Mouse (Mus musculus) midbrain, embryonic 13.5 days (tissue): Measurements from ENCODE around the gene Dennd1a. TPM values are rescaled to one million over a fixed set of nuclear protein-coding genes. Genes with fewer than 3 reads are reported as not detected.

Source experiments
- ATAC-seq: fragments of 200-750 bp; cut with Nextera tagmentation; 2 replicates; pipeline ENCODE4 v1.8.0; 2017; ENCODE audit warnings: mild to moderate bottlenecking, moderate TSS enrichment, moderate library complexity
- H3K27ac ChIP-seq: fragments of 300-500 bp; sonication (generic); 2 replicates; pipeline ENCODE4 v1.5.1; 2015; ENCODE audit warnings: inconsistent platforms, mild to moderate bottlenecking, moderate library complexity
- H3K27me3 ChIP-seq: fragments of 300-500 bp; sonication (generic); 2 replicates; pipeline ENCODE4 v1.6.1; 2015; ENCODE audit warnings: mild to moderate bottlenecking, inconsistent platforms
- H3K36me3 ChIP-seq: fragments of 300-500 bp; sonication (generic); 2 replicates; pipeline ENCODE4 v1.6.1; 2015; ENCODE audit warnings: mild to moderate bottlenecking, inconsistent platforms
- H3K4me1 ChIP-seq: fragments of 300-500 bp; sonication (generic); replicated peaks from 2 replicates; pipeline ENCODE4 v1.6.1; 2015; ENCODE audit warnings: inconsistent platforms
- H3K4me2 ChIP-seq: fragments of 300-500 bp; sonication (generic); replicated peaks from 2 replicates; pipeline ENCODE4 v1.6.1; 2015; ENCODE audit warnings: moderate library complexity, mild to moderate bottlenecking, inconsistent platforms
- H3K4me3 ChIP-seq: fragments of 300-500 bp; sonication (generic); replicated peaks from 2 replicates; pipeline ENCODE4 v1.5.1; 2015; ENCODE audit warnings: mild to moderate bottlenecking, inconsistent platforms
- H3K9ac ChIP-seq: fragments of 300-500 bp; sonication (generic); replicated peaks from 2 replicates; pipeline ENCODE4 v1.6.1; 2015; ENCODE audit warnings: mild to moderate bottlenecking, inconsistent platforms
- H3K9me3 ChIP-seq: fragments of 300-500 bp; sonication (generic); 2 replicates; pipeline ENCODE4 v1.6.1; 2016; ENCODE audit warnings: mild to moderate bottlenecking, inconsistent platforms
- WGBS: fragments of 180-500 bp; shearing (Covaris S2); methylation state at CpG from one replicate; pipeline ENCODE4 v1.1.7; 2015; 5-methylcytosine and 5-hydroxymethylcytosine counted together
- polyA plus RNA-seq: library from polyadenylated mRNA; unstranded; fragments of >200 nt; fragmentation: Nextera tagmentation; extraction: Ambion mirVana; gene quantifications from 2 replicates; pipeline ENCODE4 v1.2.1, GENCODE M21; 2015

The Dennd1a gene
- polyA plus RNA-seq, 1 experiment from 2014 or later = 19.5 TPM

DNA sequence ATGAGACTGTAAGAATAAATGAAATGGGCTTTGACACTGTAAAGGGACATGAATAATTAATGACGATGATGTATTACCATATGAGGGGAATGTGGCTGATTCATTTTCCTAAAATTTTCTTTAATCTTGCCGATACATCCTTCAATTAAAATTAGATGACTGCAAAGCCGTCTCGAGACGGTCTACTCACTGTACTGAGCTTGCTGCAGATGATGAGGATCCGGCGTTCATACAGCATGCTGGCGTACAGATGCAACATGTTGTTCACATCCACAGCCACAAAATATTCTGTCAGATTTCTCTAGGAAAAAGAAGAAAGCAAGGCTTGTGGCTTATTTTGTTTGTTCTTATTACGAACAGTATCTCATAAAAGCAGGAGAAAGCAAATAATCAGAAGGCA, 266.0 kb downstream of the Dennd1a start:
- H3K36me3 ChIP-seq = no peaks in the 10 kb centered on the region
- H3K27me3 ChIP-seq = peaks cover 12% of the 10 kb centered on the region
- H3K9me3 ChIP-seq = no peaks in the 10 kb centered on the region
- H3K4me3 ChIP-seq = no peak overlapping the region
- no peak overlapping the region for H3K4me2 ChIP-seq
- H3K9ac ChIP-seq = no peak overlapping the region
- WGBS = 86% methylated on average over 9 of the region's 9 CpGs
- peaks cover 17% of the 10 kb centered on the region for H3K4me1 ChIP-seq
- ATAC-seq = no peak
- H3K27ac ChIP-seq = no peak overlapping the region

DNA sequence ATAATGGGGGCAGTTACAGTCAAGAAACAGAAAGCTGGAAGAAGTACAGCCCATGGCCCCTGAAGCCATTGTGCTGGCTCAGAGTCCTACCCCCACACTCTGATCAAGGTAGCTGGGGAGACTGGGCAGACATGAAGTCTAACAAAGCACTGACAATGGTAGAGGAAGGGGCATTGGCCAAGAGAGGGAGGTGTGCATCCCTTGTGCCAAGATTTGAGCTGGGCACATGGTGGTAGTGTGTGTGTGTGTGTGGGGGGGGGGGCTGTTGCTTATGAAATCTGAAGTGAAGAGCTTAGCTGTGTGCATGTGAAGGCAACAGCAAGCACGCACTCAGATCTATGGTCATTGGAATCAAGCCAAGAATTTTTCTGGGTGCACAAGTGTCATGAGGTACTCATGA, 272.5 kb downstream of the Dennd1a start:
- 0 out of 2 replicates have a peak, but pooled peaks have one; percentile 48 for ATAC-seq
- WGBS = 86% methylated on average over 1 of the region's 1 CpGs
- no peak overlapping the region for H3K27ac ChIP-seq

DNA sequence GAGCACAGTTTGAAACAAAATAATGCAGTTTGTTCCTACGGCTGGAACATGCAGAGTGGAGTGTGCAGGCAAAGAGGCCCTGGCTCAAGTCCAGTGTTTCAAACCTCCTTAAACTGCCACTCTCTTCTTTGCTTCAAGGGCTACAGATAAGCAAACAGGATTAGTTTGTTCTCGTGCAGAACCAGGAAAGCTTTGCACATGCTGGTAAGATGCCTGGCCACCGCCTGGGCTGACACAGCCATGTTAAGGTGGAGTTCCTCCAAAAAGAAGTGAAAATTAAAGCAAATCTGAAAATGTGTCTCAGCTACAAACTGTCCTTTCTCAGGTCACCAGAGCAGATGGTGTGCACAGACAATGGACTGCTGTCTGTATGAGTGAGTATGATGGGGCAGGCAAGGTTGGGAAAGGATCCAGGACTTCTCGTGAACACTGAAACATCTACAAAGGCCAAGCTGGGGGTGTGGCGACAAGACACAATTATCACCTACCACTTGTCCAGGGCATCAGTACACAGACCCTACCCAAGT, 273.3 kb downstream of the Dennd1a start:
- H3K27me3 ChIP-seq = peaks cover 14% of the 10 kb centered on the region
- no peak overlapping the region for H3K4me3 ChIP-seq
- ATAC-seq = peak; percentile 67
- no peaks in the 10 kb centered on the region for H3K9me3 ChIP-seq
- 20% methylated on average over 5 of the region's 5 CpGs for WGBS
- peak overlapping the region; percentile 54 for H3K27ac ChIP-seq
- peaks cover 22% of the 10 kb centered on the region for H3K4me1 ChIP-seq
- H3K4me2 ChIP-seq = no peak overlapping the region
- H3K9ac ChIP-seq = no peak overlapping the region
- no peaks in the 10 kb centered on the region for H3K36me3 ChIP-seq

More for the DNA sequence above, 272.5 kb downstream of the Dennd1a start:
- H3K4me3 ChIP-seq = no peak overlapping the region
- no peaks in the 10 kb centered on the region for H3K9me3 ChIP-seq
- H3K4me2 ChIP-seq = no peak overlapping the region
- H3K4me1 ChIP-seq = peaks cover 22% of the 10 kb centered on the region
- H3K36me3 ChIP-seq = no peaks in the 10 kb centered on the region
- H3K27me3 ChIP-seq = peaks cover 14% of the 10 kb centered on the region
- H3K9ac ChIP-seq = no peak overlapping the region

DNA sequence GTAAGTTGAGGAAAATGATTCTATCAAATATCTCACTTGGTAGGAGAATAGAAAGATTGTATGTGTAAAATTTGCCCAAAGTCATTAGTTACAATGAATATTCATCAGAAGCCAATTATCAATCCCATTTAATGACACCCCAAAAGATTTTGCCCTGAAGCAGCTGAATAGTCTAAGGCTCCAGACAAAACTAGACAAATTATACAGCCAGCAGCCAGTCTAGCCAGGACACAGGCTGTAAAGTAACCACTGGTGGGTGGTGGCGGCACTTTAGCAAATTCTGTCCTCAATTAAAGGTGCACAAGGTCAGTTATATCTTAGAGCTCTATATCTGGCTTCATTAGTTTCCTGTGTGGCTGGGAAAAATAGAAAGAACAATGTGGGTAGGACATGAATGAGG, 280.0 kb downstream of the Dennd1a start:
- 84% methylated on average over 1 of the region's 1 CpGs for WGBS
- Histone ChIP-seq H3K4me2 (no peak overlapping the region), H3K36me3 (no peaks in the 10 kb centered on the region), H3K27ac (no peak overlapping the region), H3K9ac (no peak overlapping the region), H3K27me3 (0 out of 2 replicates have a peak, but pooled peaks cover 4% of the 10 kb centered on the region), H3K4me1 (no peaks in the 10 kb centered on the region), H3K9me3 (no peaks in the 10 kb centered on the region), H3K4me3 (no peak overlapping the region)
- ATAC-seq = no peak

DNA sequence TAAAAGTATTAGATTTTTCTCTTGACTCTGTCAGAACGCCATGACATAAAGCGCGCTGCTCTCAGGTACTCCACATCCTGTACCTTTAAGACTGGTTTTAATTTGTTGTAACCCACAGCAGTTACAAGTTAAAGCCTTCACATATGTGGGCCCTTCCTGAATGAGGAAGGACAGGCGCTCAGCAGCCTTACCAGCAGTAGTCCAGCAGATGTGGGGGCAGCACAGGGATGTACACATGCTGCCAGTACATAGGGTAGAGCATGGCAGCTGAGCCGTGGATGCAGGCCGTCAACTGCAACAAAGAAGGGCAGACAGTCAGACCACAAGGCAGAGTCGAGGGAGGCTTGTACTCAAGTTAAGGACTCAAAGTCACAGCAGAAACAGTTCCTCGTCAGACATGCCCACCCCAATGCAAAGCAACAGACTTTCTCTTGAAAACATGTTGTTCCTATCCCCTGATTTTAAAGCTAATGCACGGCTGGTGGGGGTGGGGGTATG, 284.0 kb downstream of the Dennd1a start:
- Histone ChIP-seq H3K4me2 (no peak overlapping the region), H3K27ac (no peak overlapping the region), H3K36me3 (no peaks in the 10 kb centered on the region), H3K4me1 (peaks cover 3% of the 10 kb centered on the region; the same call in 1 of the 2 replicates), H3K4me3 (no peak overlapping the region), H3K9me3 (no peaks in the 10 kb centered on the region), H3K27me3 (no peaks in the 10 kb centered on the region), H3K9ac (no peak overlapping the region)
- no peak for ATAC-seq
- WGBS = 77% methylated on average over 9 of the region's 9 CpGs

DNA sequence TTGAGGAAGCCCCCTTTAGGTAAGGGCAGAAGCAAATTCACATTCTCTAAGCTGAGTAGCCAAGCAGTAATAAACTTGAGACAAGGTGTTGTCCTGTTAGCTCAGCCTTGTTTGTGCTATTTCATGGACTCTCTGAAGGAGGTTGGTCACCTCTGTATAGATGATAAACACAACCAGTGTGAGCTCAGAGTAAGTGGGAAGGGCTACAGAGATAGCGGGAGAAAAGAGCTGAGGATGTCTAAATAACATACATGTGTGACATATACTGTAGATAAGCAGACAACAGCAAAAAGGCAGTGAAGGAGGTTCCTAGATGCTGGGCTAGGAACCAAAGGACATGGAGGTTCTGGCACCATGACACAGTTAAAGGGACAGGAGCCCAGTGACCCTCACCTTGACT, 286.2 kb downstream of the Dennd1a start:
- Histone ChIP-seq H3K9ac (no peak overlapping the region), H3K36me3 (no peaks in the 10 kb centered on the region), H3K9me3 (no peaks in the 10 kb centered on the region), H3K4me3 (no peak overlapping the region), H3K4me1 (peaks cover 9% of the 10 kb centered on the region; the same call in 1 of the 2 replicates), H3K27me3 (no peaks in the 10 kb centered on the region), H3K27ac (no peak overlapping the region), H3K4me2 (no peak overlapping the region)
- no peak for ATAC-seq
- WGBS = 93% methylated on average over 1 of the region's 1 CpGs

DNA sequence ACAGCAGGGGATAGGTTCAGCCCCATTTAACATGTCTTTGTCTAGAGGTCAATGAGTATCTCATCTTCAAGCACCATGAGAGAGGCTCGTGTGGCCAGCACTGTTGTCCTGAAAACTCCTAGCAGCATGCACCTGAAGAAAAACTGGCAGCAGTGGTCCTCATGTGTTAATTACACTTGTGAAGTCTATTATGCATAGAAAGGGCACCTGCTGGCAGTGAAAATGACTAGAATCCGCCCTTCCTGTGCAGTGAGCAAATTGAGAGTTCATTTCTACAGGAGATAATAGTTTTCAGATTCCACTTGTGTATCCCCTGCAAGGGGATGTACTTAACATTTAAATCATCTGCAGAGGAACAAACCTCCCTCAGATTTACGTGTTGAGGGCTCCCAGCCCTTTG, 289.2 kb downstream of the Dennd1a start:
- H3K9me3 ChIP-seq = no peaks in the 10 kb centered on the region
- H3K36me3 ChIP-seq = no peaks in the 10 kb centered on the region
- 28% methylated on average over 3 of the region's 3 CpGs for WGBS
- no peak overlapping the region for H3K4me2 ChIP-seq
- H3K4me1 ChIP-seq = peaks cover 9% of the 10 kb centered on the region; the same call in 1 of the 2 replicates
- no peak overlapping the region for H3K4me3 ChIP-seq
- no peak overlapping the region for H3K27ac ChIP-seq
- H3K9ac ChIP-seq = no peak overlapping the region
- ATAC-seq = no peak
- H3K27me3 ChIP-seq = no peaks in the 10 kb centered on the region

DNA sequence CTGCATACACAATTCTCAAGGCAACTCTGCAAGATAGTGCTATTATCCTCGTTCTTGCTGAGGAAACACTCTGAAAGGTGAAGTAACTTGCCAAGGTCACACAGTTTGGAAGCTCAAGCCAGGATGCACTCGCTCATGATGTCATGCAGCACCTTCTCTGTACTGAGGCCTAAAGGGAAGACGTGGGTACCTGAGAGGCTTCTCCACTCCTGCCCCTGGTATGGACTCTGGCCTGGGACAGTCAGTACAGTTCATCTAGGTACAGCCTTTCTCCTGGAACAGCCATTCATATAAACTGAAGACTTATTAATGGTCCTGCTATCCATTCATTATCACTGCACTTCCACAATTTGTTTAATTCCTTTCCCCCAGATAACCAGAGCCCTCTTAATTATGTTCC, 298.1 kb downstream of the Dennd1a start:
- Histone ChIP-seq H3K36me3 (no peaks in the 10 kb centered on the region), H3K9ac (no peak overlapping the region), H3K4me1 (0 out of 2 replicates have a peak, but pooled peaks cover 3% of the 10 kb centered on the region), H3K4me2 (no peak overlapping the region), H3K27me3 (no peaks in the 10 kb centered on the region), H3K4me3 (no peak overlapping the region), H3K27ac (no peak overlapping the region), H3K9me3 (no peaks in the 10 kb centered on the region)
- 90% methylated on average over 3 of the region's 3 CpGs for WGBS
- no peak for ATAC-seq

DNA sequence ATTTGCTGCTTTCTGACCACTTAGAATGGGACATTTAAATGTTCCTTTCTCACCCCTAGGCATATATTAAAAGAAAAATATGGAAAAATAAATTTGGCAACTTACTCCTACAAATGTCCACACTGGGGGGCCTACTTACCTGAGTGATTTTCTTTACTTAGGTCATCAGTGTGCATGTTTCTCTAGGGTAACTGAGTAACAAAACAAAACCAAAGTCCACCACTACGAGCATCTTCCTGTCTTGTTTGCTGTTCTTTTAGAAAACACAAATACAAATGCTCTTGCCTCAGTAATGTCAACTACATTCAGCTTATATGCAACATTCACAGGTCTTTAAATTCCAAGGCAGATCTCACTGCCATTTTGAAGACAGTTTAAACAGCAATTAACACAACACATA, 298.9 kb downstream of the Dennd1a start:
- Histone ChIP-seq H3K27ac (no peak overlapping the region), H3K4me1 (0 out of 2 replicates have a peak, but pooled peaks cover 3% of the 10 kb centered on the region), H3K27me3 (no peaks in the 10 kb centered on the region), H3K4me3 (no peak overlapping the region), H3K36me3 (no peaks in the 10 kb centered on the region), H3K9ac (no peak overlapping the region), H3K4me2 (no peak overlapping the region), H3K9me3 (no peaks in the 10 kb centered on the region)
- 93% methylated on average over 1 of the region's 1 CpGs for WGBS
- no peak for ATAC-seq

DNA sequence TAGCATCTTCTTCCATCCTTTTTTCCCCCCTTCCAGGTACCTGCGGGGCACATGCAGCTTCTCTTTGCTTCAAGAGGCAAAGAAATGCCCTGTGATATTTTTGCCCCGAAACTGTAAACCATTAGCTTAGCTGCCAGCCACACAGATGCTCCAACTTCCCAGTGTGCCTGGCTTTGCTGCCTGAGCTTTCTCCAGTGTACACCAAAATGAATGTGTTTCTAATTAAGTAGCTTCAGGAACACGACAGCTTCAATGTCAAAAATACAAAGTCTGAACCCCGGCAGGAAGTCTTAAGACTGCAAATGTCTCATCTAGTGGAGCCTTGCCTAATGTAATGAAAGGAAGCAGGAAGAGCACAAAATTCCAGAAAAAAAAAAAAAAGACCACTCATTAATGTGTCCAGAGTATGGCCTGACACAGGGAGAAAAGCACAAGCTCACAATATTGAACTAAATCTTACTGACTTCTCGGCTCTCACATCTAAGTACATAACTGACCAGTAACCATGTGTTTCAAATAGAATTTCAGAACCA, 301.4 kb downstream of the Dennd1a start:
- Histone ChIP-seq H3K9me3 (no peaks in the 10 kb centered on the region), H3K4me3 (no peak overlapping the region), H3K4me2 (no peak overlapping the region), H3K36me3 (no peaks in the 10 kb centered on the region), H3K9ac (no peak overlapping the region), H3K27me3 (no peaks in the 10 kb centered on the region), H3K27ac (no peak overlapping the region), H3K4me1 (peaks cover 8% of the 10 kb centered on the region)
- no peak for ATAC-seq
- 62% methylated on average over 5 of the region's 5 CpGs for WGBS

DNA sequence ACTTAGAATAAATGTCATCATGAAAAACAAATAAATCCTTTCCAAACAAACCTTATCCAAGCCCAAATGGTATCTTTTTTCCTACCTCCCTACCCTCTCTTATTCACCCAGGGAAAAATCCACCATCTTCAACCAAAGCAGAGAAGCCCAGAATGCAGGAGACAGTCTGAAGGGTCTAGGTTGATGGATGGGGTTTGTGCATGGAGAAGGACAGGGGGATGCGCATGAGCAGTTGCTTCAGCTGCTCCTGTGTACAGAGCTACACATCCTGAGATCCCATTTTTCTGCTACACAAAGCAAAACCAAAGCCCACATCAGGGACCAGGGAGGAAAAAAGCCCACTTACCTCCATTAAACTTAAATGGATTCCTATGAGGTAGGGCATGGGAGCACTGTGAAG, 304.5 kb downstream of the Dennd1a start:
- no peaks in the 10 kb centered on the region for H3K36me3 ChIP-seq
- no peaks in the 10 kb centered on the region for H3K9me3 ChIP-seq
- no peak overlapping the region; the same call in 1 of the 2 replicates for H3K27ac ChIP-seq
- no peak overlapping the region for H3K9ac ChIP-seq
- ATAC-seq = no peak
- peaks cover 8% of the 10 kb centered on the region for H3K4me1 ChIP-seq
- H3K27me3 ChIP-seq = no peaks in the 10 kb centered on the region
- no peak overlapping the region for H3K4me3 ChIP-seq
- 100% methylated on average over 1 of the region's 1 CpGs for WGBS
- H3K4me2 ChIP-seq = no peak overlapping the region

DNA sequence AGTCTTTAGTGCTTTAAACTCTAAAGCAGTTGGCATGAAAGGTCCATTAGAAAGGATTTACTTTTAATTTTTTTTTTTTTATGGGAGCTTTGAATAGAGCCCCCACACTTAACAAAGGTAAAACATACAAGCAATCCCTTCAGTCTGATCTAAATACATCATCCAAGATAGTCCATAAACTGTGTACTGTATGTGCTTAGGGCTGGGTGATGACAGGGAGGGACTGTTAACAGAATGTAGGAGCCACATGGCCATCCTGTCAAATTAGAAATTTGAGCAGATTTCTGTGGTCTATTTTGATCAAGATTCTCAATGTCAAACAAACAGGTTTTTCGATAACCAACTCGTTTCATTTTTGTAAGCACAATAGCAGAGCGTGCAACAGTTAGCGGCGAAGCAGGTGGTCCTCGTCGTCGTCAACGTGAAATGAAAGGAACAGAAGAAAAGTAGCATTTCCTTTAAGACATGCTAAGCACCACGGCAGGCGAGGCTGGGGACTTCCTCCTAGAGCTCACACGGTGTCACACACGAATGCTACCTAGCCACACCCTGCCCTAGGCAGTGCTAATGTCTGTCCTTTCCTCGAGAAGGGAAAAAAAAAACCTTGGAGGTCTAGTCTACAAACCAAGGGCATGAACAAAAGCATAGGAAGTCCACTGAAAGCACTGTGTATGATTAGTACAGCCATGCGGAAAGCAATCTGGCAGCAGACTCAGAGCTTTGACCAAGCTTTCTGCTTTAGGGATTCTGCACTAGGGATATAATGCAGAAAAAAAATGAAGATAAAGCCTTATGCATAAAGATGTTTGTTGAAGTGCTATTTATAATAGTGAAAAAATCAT, 305.4 kb downstream of the Dennd1a start:
- peaks cover 8% of the 10 kb centered on the region for H3K4me1 ChIP-seq
- no peak overlapping the region for H3K9ac ChIP-seq
- H3K9me3 ChIP-seq = no peaks in the 10 kb centered on the region
- no peak overlapping the region; the same call in 1 of the 2 replicates for H3K27ac ChIP-seq
- no peak overlapping the region for H3K4me2 ChIP-seq
- H3K4me3 ChIP-seq = no peak overlapping the region
- no peaks in the 10 kb centered on the region for H3K27me3 ChIP-seq
- no peak for ATAC-seq
- H3K36me3 ChIP-seq = no peaks in the 10 kb centered on the region
- 64% methylated on average over 15 of the region's 15 CpGs for WGBS
